Mouse (Mus musculus) adrenal gland (tissue): ENCODE measurements at regions not wholly inside any gene's neighbourhood (a gene's known extent, or its start where the extent isn't known, plus 50 kb on each side); places are given as distances from the start of the nearest gene placed in this dataset.
"Not testable (repeated sequence)": the region's sequence is repeated elsewhere in the genome, so short reads cannot be mapped to it uniquely, and the experiment has no call there.

Experiments used
- intact Hi-C: fragments of 180-260 bp; cut with DNase I; formaldehyde crosslinking; loops from one replicate; pipeline ENCODE4 v1.15.1; 2025

DNA sequence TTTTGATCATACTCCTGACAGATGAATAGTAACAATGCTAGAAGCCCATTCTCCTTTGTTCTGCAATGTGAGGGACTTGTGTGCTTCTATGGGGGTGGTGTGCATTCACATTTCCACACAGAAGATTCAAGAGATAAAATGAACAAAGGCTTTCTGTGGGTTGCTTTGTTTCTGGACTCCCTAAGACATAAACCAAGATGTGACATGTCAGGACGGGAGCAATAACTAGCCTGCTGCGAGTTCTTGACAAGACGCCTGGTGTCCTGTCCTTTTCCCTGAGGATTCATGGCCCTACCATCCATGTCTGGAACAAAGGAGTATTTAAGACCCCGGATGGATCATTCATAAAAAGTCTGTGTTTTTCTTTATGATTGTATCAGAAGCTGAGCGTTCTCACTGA is 874.7 kb downstream of the Robo1 start:
- intact Hi-C loops: no loop called here

DNA sequence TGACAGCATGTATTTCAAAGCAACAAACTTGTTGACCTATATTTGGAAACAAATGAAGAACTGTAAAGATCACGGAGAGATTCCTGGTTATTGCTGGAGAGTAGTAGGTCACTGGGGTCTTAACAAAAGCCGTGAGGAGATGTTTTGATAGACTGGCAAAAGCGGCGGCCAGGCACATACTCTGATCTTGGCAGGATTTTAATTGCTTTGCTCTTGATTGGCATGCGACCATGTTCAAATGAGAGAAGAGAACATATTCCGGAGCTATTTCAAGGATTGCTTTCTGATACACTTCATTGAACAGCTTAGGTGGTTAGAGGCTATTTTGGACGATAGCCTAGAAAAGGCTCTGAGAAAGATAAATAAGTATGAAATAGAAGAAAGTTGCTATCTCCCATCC is 874.2 kb downstream of the Robo1 start:
- intact Hi-C loops: no loop called here

- intact Hi-C loops: no loop called here
Measured at GRCm38 (mm10) chr16:73155447-73155846, 847.3 kb downstream of the Robo1 start.

DNA sequence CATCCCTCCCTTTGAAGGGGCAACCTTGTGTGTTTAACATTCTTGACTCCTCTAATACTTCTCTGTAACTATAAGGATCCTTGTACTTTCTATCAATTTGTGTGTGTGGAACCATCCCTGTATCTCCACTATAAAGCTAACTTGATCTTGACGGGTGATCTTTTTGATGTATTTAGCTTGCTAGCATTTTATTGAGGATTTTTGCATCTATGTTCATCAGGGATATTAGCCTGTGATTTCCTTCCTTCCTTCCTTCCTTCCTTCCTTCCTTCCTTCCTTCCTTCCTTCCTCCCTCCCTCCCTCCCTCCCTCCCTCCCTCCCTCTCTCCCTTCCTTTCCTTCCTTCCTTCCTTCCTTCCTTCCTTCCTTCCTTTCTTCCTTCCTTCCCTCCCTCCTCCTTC is 819.8 kb downstream of the Robo1 start:
- intact Hi-C loops: not testable (repeated sequence)

GRCm38 (mm10) chr16:73120568-73120967 is 812.5 kb downstream of the Robo1 start:
- intact Hi-C loops: no loop called here

DNA sequence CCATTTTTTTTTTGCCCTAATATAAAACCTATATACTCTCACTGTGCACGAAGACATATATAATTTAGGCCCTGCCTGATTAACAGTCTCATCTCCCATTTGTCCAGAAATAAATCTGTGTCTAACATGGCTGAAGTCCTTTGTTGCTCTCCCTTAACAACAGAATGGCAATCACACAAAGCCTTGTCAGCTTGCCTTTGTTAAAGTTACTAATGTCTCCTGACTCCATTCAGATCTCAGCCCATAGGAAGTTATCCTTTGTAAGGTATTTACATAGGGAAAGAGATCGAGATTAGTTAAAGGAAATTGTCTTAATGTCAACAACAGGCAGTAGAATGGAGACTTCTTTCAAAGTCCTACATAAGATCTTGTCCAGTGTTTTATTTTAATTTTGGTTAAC is 809.2 kb downstream of the Robo1 start:
- intact Hi-C loops: no loop called here

DNA sequence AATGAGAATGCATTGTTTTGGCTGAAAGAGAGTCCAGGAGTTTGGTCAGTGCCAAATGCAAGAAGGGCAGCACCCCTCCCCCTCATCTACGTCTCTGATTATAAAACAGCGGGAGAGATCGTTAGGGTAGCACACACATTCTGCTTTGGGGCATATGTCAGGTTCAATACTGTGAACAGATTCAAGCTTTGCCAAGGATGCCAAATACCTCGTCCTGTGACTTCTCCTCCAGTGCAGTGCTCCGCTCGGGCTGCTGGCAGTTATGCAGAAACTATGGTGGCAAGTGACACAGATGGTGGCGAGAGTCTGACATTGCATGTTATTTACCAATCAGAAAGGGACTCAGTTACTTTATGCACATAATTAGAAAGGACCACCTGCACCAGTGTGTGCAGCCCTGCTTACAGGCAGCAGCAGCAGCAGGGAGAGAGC is 799.9 kb downstream of the Robo1 start:
- intact Hi-C loops: no loop called here

DNA sequence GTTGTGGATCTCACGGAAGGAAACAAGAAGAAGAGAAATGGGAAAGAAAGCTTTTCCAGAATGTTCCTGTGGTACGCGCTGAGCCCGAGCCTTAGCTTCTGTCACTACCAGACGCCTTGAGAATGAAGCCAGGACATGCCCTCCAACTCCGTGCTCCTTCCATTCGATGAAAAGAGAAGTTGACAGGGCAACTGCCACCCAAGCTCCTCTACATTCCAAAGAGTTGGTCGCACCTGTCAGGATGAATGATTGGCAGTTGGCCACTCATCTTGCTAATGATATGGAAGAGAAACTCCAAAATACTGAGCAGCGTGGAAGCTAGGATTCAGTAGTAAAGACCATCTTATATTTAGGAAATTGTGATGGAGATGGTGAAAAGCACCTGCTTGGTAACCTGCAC is 799.5 kb downstream of the Robo1 start:
- intact Hi-C loops: no loop called here

GRCm38 (mm10) chr16:73105496-73105895 is 797.4 kb downstream of the Robo1 start:
- intact Hi-C loops: no loop called here

- intact Hi-C loops: no loop called here
Measured at GRCm38 (mm10) chr16:73100273-73100672, 792.2 kb downstream of the Robo1 start.

DNA sequence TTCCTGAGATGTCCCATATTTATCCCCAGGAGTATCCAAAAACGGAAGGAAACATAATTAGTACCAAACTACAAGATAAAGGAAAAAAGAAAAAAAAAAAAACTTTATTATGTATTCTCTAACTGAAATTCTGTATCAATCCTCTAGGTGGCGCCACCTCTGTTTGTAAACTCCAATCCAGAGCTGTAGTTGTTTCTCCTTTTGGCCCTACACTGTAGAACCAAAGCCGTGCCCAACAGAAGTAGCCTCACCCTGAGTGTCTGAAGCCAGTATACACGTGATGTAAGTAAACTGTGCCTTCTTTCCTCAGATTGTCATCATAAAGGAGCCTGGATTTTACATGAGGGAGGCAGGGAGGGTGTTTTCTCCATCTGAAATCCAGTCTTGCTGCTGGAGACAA is 790.7 kb downstream of the Robo1 start:
- intact Hi-C loops: loop anchor here (10.0 kb wide), 1 partner anchor 1316 kb away; the partner anchor contains the start of gene Robo2

GRCm38 (mm10) chr16:73097176-73097575 is 789.1 kb downstream of the Robo1 start:
- intact Hi-C loops: loop anchor here (10.0 kb wide), 1 partner anchor 1318 kb away; the partner anchor contains the start of gene Robo2

DNA sequence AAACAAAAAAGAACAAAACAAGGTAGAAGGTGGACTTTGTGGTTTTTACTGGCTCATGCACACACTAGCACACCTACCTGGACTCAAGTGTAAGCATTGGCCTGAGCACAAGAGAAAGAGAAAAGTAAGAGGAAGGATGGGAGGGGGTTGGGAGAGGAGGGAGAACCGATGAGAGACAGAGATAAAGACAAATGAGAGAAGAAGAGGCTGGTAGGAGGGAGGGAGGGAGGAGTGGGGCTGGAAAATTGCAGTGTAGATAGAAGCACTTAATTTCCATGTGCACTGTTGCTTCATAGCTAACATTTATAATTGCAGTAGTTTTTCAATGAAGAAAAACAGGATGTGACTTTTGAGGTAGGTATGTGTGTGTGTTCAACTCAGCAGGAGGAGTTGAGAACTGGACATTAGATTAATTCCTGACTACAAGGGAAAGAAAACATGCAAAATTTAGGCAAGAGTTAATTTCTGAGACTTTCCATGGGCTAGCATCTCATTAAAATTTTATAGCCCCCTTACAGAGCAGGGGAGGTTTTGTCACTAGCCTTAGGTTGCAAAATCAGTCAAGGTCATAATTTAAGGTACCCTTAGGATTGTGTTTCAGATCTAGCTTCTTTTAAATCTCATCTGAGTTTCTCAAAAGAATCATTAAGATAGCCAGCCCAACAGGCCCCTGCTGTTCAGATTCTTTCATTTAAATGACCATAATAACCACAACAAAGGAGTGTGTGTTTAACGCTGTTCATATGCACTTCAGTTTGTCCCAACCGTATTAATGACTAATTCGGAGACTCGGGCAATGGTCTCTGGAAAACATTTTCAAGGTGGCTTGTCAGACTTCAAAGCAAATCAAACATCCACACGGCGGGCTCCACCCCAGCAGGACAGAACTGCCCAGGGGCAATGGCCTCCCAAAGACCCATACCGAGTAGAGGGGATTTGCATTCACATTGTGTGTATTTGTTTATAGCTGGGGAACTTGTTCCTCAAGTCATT is 788.3 kb downstream of the Robo1 start:
- intact Hi-C loops: loop anchor here (10.0 kb wide), 1 partner anchor 1318 kb away; the partner anchor contains the start of gene Robo2
